Mouse (Mus musculus): Measurements from ENCODE around the gene Lrba.
A peak's percentile ranks its signal among the peaks of the same experiment; 100 is the strongest.

Lrba gene

GRCm38 (mm10) chr3:86561023-86561344 lies 336.5 kb downstream of the Lrba start:
- no peak for DNase-seq

GRCm38 (mm10) chr3:86561396-86561795 lies 336.9 kb downstream of the Lrba start:
- DNase-seq = no peak

GRCm38 (mm10) chr3:86567312-86567711 lies 342.8 kb downstream of the Lrba start:
- no peak for DNase-seq

GRCm38 (mm10) chr3:86571518-86571917 lies 347.0 kb downstream of the Lrba start:
- no peak for DNase-seq

GRCm38 (mm10) chr3:86572519-86573244 lies 348.2 kb downstream of the Lrba start:
- DNase-seq = no peak

- no peak for DNase-seq
Observed at GRCm38 (mm10) chr3:86575312-86575711, 350.8 kb downstream of the Lrba start.

- no peak for DNase-seq
Observed at GRCm38 (mm10) chr3:86602284-86602683, 377.8 kb downstream of the Lrba start.

GRCm38 (mm10) chr3:86605775-86606174 lies 381.3 kb downstream of the Lrba start:
- DNase-seq = no peak

- no peak for DNase-seq
Observed at GRCm38 (mm10) chr3:86627008-86627743, 402.7 kb downstream of the Lrba start.

- DNase-seq = no peak
Observed at GRCm38 (mm10) chr3:86629379-86629778, 404.9 kb downstream of the Lrba start.

GRCm38 (mm10) chr3:86635464-86635863 lies 411.0 kb downstream of the Lrba start:
- DNase-seq = no peak

- no peak for DNase-seq
Observed at GRCm38 (mm10) chr3:86635940-86636339, 411.5 kb downstream of the Lrba start.

- no peak for DNase-seq
Observed at GRCm38 (mm10) chr3:86638552-86639348, 414.3 kb downstream of the Lrba start.

- DNase-seq = no peak
Observed at GRCm38 (mm10) chr3:86641393-86641792, 416.9 kb downstream of the Lrba start.

GRCm38 (mm10) chr3:86641796-86642195 lies 417.3 kb downstream of the Lrba start:
- no peak for DNase-seq

GRCm38 (mm10) chr3:86646771-86647170 lies 422.3 kb downstream of the Lrba start:
- DNase-seq = no peak

GRCm38 (mm10) chr3:86651006-86651405 lies 426.5 kb downstream of the Lrba start:
- DNase-seq = no peak

GRCm38 (mm10) chr3:86659326-86659725 lies 434.8 kb downstream of the Lrba start:
- DNase-seq = no peak

- no peak for DNase-seq
Observed at GRCm38 (mm10) chr3:86664399-86664798, 439.9 kb downstream of the Lrba start.

- no peak for DNase-seq
Observed at GRCm38 (mm10) chr3:86668146-86668545, 443.7 kb downstream of the Lrba start.

- DNase-seq = peak; percentile 34
Observed at GRCm38 (mm10) chr3:86677573-86678155, 453.2 kb downstream of the Lrba start.

- DNase-seq = no peak
Observed at GRCm38 (mm10) chr3:86687571-86688209, 463.2 kb downstream of the Lrba start.

GRCm38 (mm10) chr3:86688438-86688837 lies 464.0 kb downstream of the Lrba start:
- no peak for DNase-seq

Data from thymus, postnatal 25 days (tissue).